Mouse (Mus musculus): ENCODE results near the gene Aaas.
A peak's percentile ranks its signal among the peaks of the same experiment; 100 is the strongest.

Aaas gene

DNA sequence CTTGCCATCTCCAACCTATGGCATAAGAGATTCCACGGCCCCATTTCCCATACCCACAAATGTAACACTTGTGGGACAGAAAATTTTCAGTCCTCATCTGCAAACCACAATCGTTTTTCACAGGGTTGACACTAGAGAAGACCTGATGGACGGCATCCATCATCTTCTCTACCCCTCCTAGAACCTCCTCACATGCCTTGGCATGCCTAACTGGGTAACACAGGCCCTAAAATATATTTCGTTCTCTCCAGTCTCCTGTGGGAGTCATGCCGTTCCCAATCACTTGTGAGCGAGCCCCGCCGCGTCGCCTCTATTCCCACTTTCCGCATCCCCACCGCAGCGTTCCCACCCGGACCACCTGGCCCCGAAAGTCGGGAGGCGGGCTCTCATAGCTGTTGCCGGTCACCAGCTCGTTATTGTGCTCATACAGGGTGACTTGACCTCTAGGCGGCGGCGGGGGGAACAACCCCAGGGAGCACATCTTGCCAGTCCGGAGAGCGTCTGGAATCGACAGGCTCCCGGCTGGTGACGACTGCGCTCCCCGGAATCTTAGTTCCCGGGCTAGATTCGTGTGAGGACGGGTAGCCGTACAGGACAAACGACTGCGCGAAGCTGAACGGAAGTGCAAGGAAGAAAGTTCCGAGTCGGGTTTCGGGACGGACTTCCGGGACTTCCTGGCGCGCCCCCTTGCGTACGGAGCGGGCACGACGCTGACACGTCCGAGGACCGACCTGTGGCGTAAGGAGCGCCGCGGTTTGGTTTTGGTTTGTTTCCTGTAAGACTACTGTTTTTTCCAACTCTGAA lies at the start of gene Aaas:
Gene Aaas, minus strand, starts transcription at position 634 of the 804 bp plus-strand sequence.
- peak; percentile 91 to 95 for DNase-seq (ENCODE audit: low spot score in 2 of 2)

DNA sequence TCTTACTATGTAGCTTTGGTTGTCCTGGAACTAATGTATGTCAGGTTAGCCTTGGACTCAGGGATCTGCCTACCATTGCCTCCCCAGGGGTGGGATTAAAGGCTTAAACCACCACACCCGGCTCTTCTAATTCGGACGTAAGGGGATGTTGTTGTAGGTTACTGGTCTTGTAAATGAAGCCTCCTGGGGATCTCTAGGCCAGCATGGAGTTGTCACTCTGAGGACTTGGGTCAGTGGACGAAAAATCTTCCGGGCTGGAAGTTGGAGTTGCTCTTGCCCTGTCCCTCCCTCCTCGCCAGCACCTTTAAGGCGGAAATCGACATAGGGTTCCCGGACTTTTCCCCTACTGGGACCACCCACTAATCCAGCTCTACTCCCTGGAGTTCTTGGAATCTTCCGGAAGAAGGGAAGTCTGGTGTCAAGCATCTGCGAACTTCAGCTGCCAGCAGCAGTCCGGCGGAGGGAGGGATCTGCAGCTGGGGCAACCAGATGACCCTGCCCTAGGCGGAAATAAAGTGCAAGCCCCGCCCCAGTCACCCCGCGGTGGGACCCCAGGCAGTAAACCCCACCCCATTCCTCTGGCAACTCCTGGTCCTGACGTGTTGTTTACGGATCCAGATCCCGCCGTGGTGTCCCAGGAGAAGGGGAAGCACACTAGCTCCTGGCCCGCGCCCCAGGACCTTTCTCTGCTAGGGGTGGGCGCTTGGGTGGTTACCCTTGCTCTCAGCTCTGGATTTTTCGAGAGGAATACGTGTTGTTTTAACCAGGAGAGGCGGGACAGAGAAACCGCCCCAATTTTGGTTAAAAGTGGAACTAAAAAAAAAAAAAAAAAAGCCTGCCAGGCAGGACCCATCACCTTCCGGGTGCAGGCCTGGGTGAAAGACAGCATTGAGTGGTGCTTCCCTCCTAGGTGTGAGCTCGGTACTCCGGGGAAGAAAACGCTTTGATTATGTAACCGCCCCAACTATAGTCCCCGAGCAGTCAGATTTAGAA lies 49.0 kb upstream of the Aaas start:
- DNase-seq (ENCODE audit: low spot score in 2 of 2): peak; percentile 82 to 95

DNA sequence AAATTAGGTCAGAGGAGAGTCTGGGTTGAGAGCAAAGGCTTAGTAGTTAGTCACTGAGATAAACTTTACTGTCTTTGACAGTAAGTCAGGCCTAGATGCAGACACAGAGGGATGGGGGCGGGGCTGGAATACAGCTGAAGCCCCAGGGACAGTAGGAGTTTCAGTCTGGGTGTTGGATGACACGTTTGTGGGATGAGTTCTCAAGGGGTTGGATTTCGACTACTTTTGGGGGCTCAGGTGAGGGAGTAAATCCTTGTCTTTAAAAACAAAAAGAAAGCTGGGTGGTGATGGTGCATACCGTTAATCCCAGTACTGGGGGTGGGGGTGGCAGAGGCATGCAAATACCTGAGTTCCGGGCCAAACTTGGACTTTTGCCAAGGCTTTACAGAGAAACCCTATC lies 48.1 kb upstream of the Aaas start:
- no peak for DNase-seq (ENCODE audit: low spot score in 2 of 2)

DNA sequence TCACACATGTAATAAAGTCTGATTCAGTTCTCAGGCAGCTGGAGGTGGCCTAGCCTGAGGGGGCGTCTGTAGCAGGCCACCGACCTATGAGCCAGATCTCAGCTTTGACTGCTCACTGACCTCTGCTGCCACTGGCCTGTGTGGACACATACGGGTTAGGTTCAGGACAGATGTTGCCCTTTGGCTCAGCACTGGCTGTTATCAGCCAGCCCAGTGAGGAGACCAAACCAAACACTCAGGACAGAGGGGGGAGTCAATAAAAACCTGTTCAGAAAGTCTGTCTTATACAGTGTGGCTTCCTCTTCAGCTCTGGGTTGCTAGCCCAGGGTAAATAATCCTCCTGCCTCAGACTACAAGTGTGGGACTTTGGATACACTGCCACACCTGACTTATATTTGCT lies 44.5 kb upstream of the Aaas start:
- no peak for DNase-seq (ENCODE audit: low spot score in 2 of 2)

DNA sequence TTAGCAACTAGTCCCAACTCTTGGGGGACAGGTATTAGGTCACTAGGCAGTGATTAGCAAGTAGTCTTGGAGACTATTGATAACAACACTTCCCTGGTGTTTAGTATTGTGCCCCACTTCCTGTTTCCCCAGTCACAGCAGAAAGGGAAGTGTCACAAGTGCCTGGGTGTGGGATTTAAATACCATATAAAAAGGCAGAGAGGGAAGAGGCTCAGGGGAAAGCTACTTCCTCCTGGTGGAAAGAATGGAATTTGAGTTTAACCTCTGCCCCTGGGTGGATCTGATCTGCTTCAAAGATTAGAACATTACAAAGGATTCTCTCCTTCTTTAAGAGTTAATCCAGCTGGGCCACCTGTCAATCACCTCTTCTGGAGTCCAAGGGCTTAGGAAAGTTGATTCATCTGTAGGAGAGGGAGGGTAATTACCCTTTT lies 43.0 kb upstream of the Aaas start:
- DNase-seq (ENCODE audit: low spot score in 2 of 2): no peak

DNA sequence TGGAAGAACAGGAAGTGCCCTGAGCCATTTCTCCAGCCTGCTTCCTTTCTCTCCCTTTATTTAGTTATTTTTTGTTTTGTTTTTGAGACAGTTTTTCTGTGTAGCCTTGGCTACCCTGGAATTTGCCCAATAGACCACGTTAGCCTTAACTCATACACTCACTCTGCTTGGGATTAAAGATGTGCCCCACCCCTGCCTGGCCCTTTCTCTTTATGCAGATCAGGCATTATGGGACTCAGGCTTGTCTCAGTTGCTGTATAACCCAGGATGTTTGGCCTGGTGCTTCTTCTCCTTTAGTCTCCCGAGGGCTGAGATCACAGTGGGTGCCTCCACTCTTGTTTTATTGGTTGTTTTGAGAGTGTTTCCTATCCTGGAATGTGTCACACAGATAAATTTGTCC lies 41.9 kb upstream of the Aaas start:
- no peak for DNase-seq (ENCODE audit: low spot score in 2 of 2)

DNA sequence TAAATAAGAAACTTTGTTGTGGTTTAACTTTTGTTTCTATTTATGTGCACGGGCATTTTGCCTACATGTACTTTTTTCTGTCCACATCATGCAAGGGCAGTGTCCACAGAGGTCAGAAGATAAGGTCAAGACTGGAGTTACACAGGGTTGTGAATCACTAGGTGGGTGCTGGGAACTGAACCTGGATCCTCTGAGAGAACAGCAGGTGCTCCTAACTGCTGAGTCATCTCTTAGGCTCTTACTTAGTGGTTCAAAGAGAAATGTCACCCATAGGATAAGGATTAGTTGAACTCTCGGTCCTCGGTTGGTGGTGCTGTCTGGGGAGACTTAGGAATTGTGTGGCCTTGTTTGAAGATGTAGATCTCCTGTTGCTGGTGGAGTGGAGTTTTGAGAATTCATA lies 38.4 kb upstream of the Aaas start:
- DNase-seq (ENCODE audit: low spot score in 2 of 2): no peak

DNA sequence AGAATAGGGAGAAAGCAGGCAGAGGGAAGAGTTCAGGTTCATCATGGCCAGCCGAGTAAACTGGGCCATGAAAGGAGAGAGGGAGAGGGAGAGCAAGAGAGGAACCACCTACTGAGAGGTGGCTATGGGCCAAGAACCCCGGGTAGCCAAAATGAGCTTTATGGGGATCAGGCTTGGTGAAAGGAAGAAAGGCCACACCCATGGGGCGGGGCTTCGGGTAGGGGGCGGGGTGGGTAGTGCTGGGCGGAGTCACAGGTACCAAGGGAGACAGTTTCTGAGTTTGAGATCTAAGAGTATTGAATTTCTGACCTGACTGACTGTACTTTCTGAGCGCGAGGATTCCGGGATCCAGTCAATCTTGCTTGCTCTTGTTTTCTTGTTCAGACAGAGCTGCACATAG lies 36.1 kb upstream of the Aaas start:
- no peak for DNase-seq (ENCODE audit: low spot score in 2 of 2)

DNA sequence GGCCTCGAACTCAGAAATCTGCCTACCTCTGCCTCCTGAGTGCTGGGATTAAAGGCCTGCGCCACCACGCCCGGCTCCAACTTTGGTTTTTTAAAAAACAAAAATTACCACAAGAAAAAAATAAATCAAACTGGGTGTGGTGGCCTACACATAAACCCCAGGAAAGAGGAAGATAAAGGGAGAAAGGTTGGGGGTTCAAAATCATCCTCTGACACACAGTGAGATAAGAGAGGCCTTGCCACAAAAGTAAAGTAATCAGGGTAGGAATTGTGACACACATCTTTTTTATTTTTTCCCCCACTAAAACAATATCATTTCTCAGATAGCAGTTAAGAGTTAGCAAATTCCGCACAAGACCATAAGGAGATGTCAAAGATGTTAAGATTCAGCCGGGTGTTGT lies 33.1 kb upstream of the Aaas start:
- DNase-seq (ENCODE audit: low spot score in 2 of 2): no peak

DNA sequence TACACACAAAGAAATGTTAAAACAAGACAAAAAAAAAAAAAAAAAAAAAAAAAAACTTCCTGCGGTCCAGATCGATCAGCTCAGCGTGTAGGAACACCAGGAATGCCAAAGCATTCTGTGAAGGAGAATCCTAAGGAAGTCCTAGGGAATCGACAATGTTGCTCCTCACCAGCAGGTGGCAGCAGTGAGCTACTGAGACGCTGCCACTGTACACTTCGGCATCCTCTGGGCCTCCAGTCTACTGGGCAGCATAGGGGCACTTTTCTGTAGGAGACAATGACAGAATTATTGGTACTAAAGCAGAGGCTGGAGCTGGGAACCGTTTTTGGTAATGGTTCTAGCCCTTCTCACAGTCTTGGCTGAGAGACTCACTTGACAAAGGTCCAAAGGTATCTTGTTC lies 31.0 kb upstream of the Aaas start:
- DNase-seq (ENCODE audit: low spot score in 2 of 2): peak; percentile 77 to 83

DNA sequence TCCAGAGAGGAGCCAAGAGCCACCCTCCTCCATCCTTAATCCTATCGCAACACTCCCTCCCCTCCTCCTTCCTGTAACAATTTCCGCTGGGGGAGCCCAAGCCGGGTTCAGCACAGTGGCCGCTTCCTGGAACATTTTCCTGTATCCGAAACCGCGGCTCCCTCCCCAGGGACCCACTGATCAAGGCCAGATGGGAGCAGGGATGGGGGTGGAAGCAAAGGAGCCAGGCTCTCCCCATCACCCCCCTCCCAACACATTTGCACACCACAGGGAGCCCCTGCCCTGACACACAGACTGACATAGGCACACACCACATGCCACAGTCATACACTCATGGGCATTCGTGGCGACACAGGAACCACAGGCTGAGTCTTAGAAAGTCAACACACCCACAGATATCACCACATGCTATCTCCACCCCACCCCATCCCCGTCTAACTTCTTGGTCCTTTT lies 27.3 kb upstream of the Aaas start:
- DNase-seq (ENCODE audit: low spot score in 2 of 2): peak in 1 of 2 experiments; percentile 51

DNA sequence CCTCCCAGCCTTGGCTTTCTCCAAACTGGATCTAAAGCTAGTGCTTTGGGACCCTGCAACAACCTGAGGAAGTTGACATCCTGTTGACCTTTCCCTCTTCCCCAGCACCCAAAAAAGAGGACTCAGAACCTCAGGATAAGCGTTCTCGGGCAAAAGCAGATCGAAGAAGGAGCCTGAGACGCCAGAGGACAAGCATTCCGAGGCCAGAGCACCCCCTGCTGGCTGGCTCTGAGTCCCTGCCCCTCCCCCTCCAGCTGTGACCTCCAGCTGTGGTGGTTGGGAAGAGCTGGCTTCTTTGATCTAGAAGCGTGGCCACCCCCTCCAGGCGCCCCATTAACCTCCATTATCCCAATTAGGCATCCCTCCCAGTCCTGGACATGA lies 26.6 kb upstream of the Aaas start:
- DNase-seq (ENCODE audit: low spot score in 2 of 2): peak; percentile 84 to 87

DNA sequence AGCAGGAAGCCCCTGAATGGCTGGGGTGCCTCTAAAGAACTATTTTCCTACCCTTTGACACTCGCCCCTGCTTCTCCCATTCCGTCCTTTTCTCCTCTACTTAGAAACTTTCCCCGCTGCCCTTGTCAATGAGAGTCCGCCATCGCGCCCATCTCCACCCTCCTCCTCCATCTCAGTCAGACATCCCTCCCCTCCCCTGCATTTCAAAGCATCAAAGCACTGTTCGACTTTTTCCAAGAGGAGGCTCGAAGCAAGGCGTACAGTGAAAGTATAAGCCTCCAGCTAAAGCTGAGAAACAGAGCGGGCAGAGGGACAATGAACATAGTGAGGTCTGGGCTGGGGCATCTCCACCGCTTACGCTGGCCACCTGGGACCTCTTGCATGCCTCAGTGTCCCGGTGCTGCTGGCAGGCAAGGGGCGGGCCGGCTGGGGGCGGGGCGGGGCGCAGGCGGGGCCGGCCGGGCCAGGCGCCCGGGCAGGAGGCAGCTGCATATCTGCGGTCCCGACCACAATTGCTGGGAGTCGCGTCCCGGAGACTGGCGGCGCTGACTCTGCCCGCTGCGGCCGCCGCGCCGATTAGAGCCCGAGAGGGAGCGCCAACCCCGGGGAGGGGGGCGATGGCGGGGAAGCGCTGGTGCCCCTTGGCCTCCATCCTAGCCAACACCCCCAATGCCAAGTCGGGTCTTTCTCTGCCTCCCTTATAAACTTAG lies 26.0 kb upstream of the Aaas start:
- DNase-seq (ENCODE audit: low spot score in 2 of 2): peak; percentile 39 to 44

DNA sequence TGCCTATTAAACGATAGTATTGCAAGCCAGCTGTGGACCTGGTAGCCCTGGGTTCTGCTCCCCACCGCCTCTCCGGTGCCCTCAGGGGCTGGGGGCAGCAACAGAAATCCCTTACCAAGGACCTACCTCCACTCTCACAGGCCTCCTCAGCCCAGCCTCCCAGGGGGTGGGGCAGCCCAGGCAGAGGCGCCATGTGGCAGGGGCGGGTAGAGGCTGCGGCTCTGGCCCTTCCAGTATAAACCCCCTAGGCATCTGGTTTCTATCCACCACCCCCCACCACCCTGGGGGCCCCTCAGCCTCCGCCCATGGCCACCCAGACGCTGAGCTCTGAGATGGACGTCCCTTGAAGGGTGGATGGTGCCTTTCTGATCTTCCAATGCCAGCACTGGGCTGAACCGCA lies 20.2 kb upstream of the Aaas start:
- DNase-seq (ENCODE audit: low spot score in 2 of 2): no peak

DNA sequence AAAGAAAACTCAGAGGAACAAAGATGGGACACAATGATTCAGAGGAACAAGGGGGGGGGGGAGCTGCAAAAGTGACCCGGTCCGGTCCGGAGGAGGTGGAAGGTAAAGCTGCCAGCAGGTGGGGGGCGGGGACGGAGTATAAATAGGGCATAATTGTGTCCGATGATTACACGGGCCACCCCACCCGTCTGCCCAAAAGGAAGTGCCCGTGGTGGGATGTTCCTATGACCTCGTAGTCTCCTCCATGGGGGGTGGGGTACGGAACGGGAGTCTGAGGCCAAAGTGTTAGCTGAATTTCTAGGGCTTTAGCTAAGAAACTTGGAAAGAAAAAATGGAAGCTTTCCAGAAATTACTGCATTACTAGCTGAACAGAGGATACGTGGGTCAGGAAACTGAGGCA lies 19.4 kb upstream of the Aaas start:
- no peak for DNase-seq (ENCODE audit: low spot score in 2 of 2)

DNA sequence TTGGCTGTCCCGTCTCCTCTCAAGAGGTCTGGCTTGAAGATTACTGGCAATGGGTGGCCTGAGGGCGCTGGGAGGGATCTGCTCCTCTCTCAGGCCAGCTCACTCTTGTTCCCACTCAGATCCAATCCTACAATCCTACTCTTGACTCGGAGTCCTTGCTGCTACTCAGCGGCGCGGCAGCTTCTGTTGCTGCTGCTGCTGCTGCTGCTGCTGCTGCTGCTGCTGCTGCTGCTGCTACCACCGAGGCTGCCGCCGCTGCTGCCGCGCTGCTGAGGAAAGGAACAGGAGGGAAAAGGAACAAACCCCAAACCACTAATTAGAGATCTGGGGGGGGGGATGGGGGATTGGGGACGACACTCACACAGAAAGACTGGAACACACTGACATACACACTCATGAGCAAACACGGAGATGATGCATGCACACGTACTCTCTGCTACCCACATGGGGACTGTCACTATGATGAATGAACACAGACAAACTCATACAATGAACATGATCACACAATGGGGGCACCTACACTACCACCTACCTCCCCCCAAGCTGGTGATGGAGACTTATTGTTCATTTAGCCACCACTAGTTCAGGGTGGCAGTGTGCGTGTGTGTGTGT lies 16.3 kb upstream of the Aaas start, which contains the start of gene Sp7:
Gene Sp7, minus strand, starts transcription at position 450 of the 612 bp plus-strand sequence.
- no peak for DNase-seq (ENCODE audit: low spot score in 2 of 2)

DNA sequence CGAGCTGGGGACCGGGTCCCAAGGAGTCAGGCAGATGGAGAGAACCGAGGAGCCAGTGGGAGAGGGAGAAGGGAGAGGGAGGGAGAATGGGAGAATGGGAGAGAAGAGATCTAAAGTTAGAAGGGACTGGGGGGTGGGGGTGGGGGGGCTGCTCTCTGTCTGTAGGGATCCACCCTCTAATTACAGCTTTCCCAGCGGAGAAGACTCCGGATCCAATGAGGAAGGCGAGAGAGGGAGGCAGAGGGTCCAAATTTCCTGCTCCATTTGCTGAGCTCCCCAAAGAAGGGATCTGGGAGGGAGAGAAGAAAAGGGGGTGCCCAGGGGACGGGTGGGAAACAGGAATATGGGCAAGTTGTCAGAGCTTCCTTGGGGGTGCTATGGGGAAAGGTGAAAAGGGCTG lies 15.7 kb upstream of the Aaas start:
- DNase-seq (ENCODE audit: low spot score in 2 of 2): no peak

DNA sequence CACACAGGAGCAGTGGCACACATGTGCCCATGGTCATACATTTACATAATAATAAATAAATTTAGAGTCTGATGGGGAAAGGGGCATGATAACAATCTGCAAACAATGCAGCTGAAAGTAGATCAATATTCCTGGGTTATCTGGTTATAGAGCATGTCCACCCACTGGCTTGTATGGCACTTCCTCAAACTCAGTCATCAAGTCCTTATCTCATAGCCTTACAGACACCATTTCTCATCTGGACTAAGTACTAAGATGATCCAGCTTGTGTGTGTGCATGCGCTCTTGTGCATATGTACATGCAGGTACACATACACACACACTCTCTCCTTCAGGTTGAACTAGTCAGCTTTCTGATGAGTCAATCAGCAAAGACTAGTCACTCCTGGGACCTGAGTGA lies 14.1 kb upstream of the Aaas start:
- no peak for DNase-seq (ENCODE audit: low spot score in 2 of 2)

DNA sequence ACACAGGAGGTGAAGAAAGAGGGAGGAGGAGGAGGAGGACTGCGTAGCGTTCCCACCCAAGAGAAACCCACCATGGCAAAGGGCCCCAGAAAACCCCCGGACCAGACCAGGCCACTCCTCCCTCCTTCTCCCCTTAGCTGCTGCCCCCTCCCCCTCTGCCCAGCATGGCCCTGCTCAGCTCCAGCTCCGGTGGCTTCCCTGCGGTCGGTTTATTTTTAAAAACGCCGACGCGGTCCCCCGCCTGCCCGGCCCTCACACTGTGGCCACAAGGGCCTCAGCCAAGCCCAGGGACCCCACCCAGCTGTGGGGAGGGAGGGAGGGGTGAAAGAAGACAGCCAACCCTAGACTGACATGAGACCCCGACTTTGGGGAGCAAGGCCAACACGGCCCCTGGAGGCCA lies 12.1 kb upstream of the Aaas start:
- no peak for DNase-seq (ENCODE audit: low spot score in 2 of 2)

DNA sequence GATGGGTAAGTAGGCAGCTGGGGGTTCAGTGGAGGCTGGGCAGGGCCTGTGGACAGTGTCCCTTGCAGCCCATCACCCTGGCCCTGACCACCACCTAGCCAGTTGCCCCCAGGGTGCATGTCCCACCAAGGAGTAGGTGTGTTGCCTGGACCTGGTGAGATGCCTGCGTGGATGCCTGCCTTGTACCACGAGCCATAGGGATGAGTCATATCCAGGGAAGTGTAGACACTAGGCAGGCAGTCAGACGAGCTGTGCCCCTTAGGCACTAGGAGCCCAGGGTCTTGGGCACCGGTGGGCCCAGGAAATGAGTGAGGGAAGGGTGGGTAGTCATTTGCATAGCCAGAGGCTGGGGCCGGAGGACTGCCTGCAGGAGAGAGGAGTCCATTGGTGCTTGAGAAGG lies 8.3 kb upstream of the Aaas start:
- DNase-seq (ENCODE audit: low spot score in 2 of 2): no peak

DNA sequence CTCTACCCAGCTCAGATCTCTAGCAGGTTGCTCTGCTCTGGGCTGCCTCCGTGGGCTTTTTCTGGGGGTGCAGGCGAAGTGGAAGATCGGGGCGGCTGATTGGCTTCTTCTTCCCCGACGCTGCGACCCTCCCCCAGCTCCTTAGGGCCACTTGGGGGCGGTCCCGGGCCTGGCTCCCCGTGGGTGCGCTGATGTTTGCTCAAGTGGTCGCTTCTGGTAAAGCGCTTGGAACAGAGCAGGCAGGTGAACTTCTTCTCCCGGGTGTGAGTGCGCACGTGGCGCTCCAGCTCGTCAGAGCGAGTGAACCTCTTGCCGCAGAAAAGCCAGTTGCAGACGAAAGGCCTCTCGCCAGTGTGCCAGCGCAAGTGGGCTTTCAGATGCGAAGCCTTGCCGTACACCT lies 7.6 kb upstream of the Aaas start:
- DNase-seq (ENCODE audit: low spot score in 2 of 2): no peak
